26 mouse cellular contexts compared by ENCODE assay signal in genomic region chr9:115097340-115097739, GRCm38 (mm10).
A peak's percentile ranks its signal among the peaks of the same experiment; 100 is the strongest.
DNase-seq lines count a peak whose midpoint lies in the region; ATAC-seq and TF ChIP-seq lines count a peak whose summit lies in the region.
"Had no signal": no experiment of that assay in that cellular context is flagged by ENCODE, and none has a peak within 500 bp of the region (broad histone marks: within the 10 kb centered on the region; RNA-seq: fewer than 3 reads in every experiment).

No protein-coding gene starts in this region.

- H3K9ac ChIP-seq in midbrain, postnatal 0 days (replicated peaks; ENCODE audit: low read length, poor library complexity, severe bottlenecking), result no peak overlapping the region
- H3K9ac ChIP-seq in midbrain, embryonic 14.5 days (replicated peaks; ENCODE audit: low read length), result no peak overlapping the region
- no peak overlapping the region for H3K9ac ChIP-seq in heart, embryonic 12.5 days
- no peak overlapping the region for H3K9ac ChIP-seq in forebrain, embryonic 16.5 days (replicated peaks; ENCODE audit: low read depth, low read length)
- H3K9ac ChIP-seq: forebrain, embryonic 13.5 days; liver, embryonic 15.5 days; stomach, embryonic 15.5 days had no signal

- peak; percentile 17; the same call in 1 of the 2 replicates for TF ChIP-seq CTCF in layer of hippocampus, adult 2 months (conservative IDR thresholded peaks at IDR 0.05)
- peak; percentile 37 for TF ChIP-seq CTCF in midbrain, postnatal 0 days (IDR thresholded peaks at IDR 0.05)
- peak; percentile 24; the same call in 1 of the 2 replicates for TF ChIP-seq CTCF in small intestine, adult 2 months (IDR thresholded peaks at IDR 0.05; ENCODE audit: extremely low read depth, insufficient read length, insufficient replicate concordance, low read depth, low read length)

- H3K27me3 ChIP-seq in midbrain, postnatal 0 days (ENCODE audit: insufficient read depth, low read length), result no peaks in the 10 kb centered on the region
- H3K27me3 ChIP-seq in midbrain, embryonic 14.5 days (ENCODE audit: control insufficient read depth, insufficient read depth, low read length), result no peaks in the 10 kb centered on the region
- H3K27me3 ChIP-seq in small intestine, adult 2 months (ENCODE audit: control insufficient read depth, insufficient read depth, low read length), result no peaks in the 10 kb centered on the region
- no peaks in the 10 kb centered on the region for H3K27me3 ChIP-seq in heart, embryonic 12.5 days (replicated peaks)
- no peaks in the 10 kb centered on the region for H3K27me3 ChIP-seq in forebrain, embryonic 16.5 days (replicated peaks; ENCODE audit: control insufficient read depth, insufficient read depth, low read length)
- H3K27me3 ChIP-seq: forebrain, embryonic 13.5 days; Patski; stomach, embryonic 15.5 days had no signal

- 0 out of 2 replicates have a peak, but pooled peaks cover 4% of the 10 kb centered on the region for H3K9me3 ChIP-seq in midbrain, postnatal 0 days (ENCODE audit: low read length)
- no peaks in the 10 kb centered on the region for H3K9me3 ChIP-seq in midbrain, embryonic 14.5 days (ENCODE audit: control insufficient read depth, low read length)
- H3K9me3 ChIP-seq in heart, embryonic 12.5 days (replicated peaks), result no peaks in the 10 kb centered on the region
- peaks cover 4% of the 10 kb centered on the region for H3K9me3 ChIP-seq in forebrain, embryonic 16.5 days (ENCODE audit: control insufficient read depth, low read length)
- H3K9me3 ChIP-seq: liver, embryonic 15.5 days; stomach, embryonic 15.5 days had no signal

- 89% methylated on average over 4 of the region's 4 CpGs for WGBS in midbrain, postnatal 0 days
- 84% methylated on average over 4 of the region's 4 CpGs for WGBS in midbrain, embryonic 14.5 days
- 88% methylated on average over 4 of the region's 4 CpGs for WGBS in small intestine, adult 2 months
- WGBS in heart, embryonic 12.5 days, result 79% methylated on average over 4 of the region's 4 CpGs
- 90% methylated on average over 4 of the region's 4 CpGs for WGBS in forebrain, embryonic 16.5 days

- H3K4me2 ChIP-seq in midbrain, postnatal 0 days (ENCODE audit: low read depth, low read length, poor library complexity, severe bottlenecking), result no peak overlapping the region
- no peak overlapping the region for H3K4me2 ChIP-seq in midbrain, embryonic 14.5 days (ENCODE audit: low read length)
- H3K4me2 ChIP-seq in heart, embryonic 12.5 days, result no peak overlapping the region
- no peak overlapping the region for H3K4me2 ChIP-seq in forebrain, embryonic 16.5 days (ENCODE audit: low read length)
- H3K4me2 ChIP-seq: forebrain, embryonic 13.5 days; liver, embryonic 15.5 days had no signal

- no peak overlapping the region for H3K27ac ChIP-seq in layer of hippocampus, adult 2 months
- H3K27ac ChIP-seq in midbrain, postnatal 0 days (ENCODE audit: low read depth, low read length), result no peak overlapping the region
- H3K27ac ChIP-seq in midbrain, embryonic 14.5 days (replicated peaks; ENCODE audit: low read depth, low read length), result no peak overlapping the region
- H3K27ac ChIP-seq in small intestine, adult 2 months (ENCODE audit: insufficient read depth, low read depth, low read length), result no peak overlapping the region
- H3K27ac ChIP-seq in heart, embryonic 12.5 days (ENCODE audit: poor library complexity, severe bottlenecking), result no peak overlapping the region
- H3K27ac ChIP-seq in forebrain, embryonic 16.5 days (ENCODE audit: low read length), result no peak overlapping the region
- H3K27ac ChIP-seq: forebrain, embryonic 13.5 days; gastrocnemius, adult 2 months; hindbrain, embryonic 10.5 days; liver, embryonic 15.5 days; stomach, embryonic 15.5 days had no signal

- H3K36me3 ChIP-seq in midbrain, postnatal 0 days (ENCODE audit: insufficient read depth, low read length), result no peaks in the 10 kb centered on the region
- no peaks in the 10 kb centered on the region for H3K36me3 ChIP-seq in midbrain, embryonic 14.5 days (ENCODE audit: control insufficient read depth, insufficient read depth, low read length)
- no peaks in the 10 kb centered on the region for H3K36me3 ChIP-seq in small intestine, adult 2 months (ENCODE audit: control insufficient read depth, insufficient read depth, low read length)
- H3K36me3 ChIP-seq in heart, embryonic 12.5 days, result no peaks in the 10 kb centered on the region
- H3K36me3 ChIP-seq in forebrain, embryonic 16.5 days (ENCODE audit: control insufficient read depth, insufficient read depth), result no peaks in the 10 kb centered on the region
- H3K36me3 ChIP-seq: G1E; hindbrain, embryonic 10.5 days; liver, embryonic 15.5 days; stomach, embryonic 15.5 days had no signal

- H3K4me3 ChIP-seq in layer of hippocampus, adult 2 months, result no peak overlapping the region
- no peak overlapping the region for H3K4me3 ChIP-seq in midbrain, postnatal 0 days (ENCODE audit: low read depth, low read length)
- no peak overlapping the region for H3K4me3 ChIP-seq in midbrain, embryonic 14.5 days (replicated peaks; ENCODE audit: low read depth, low read length)
- H3K4me3 ChIP-seq in small intestine, adult 2 months (ENCODE audit: low read depth, low read length), result no peak overlapping the region
- no peak overlapping the region for H3K4me3 ChIP-seq in heart, embryonic 12.5 days
- H3K4me3 ChIP-seq in forebrain, embryonic 16.5 days (replicated peaks; ENCODE audit: low read length), result no peak overlapping the region
- H3K4me3 ChIP-seq: forebrain, embryonic 13.5 days; gastrocnemius, adult 2 months; hindbrain, embryonic 10.5 days; liver, embryonic 15.5 days; megakaryocyte, embryonic 14.5 days; stomach, embryonic 15.5 days had no signal

- no peak for ATAC-seq in midbrain, postnatal 0 days (ENCODE audit: low FRiP score)
- ATAC-seq in midbrain, embryonic 14.5 days (ENCODE audit: low FRiP score, low TSS enrichment), result no peak
- ATAC-seq in heart, embryonic 12.5 days (ENCODE audit: insufficient number of reproducible peaks, low FRiP score), result no peak
- ATAC-seq in forebrain, embryonic 16.5 days, result no peak
- ATAC-seq: activated CD4-positive, CD25-positive, alpha-beta regulatory T cell, adult 4 months; forebrain, embryonic 13.5 days; midbrain, embryonic 16.5 days; Patski had no signal

- TF ChIP-seq POLR2A in small intestine, adult 2 months (IDR thresholded peaks at IDR 0.05; ENCODE audit: low read depth, low read length), result no peak

- H3K4me1 ChIP-seq in midbrain, postnatal 0 days (ENCODE audit: insufficient read depth, low read length), result no peaks in the 10 kb centered on the region
- no peaks in the 10 kb centered on the region for H3K4me1 ChIP-seq in midbrain, embryonic 14.5 days (ENCODE audit: control insufficient read depth, insufficient read depth, low read length)
- H3K4me1 ChIP-seq in small intestine, adult 2 months (ENCODE audit: control insufficient read depth, insufficient read depth, insufficient read length, low read length), result peaks cover 3% of the 10 kb centered on the region; the same call in 1 of the 2 replicates
- H3K4me1 ChIP-seq in heart, embryonic 12.5 days (replicated peaks), result peaks cover 4% of the 10 kb centered on the region; the same call in 1 of the 2 replicates
- H3K4me1 ChIP-seq in forebrain, embryonic 16.5 days (replicated peaks; ENCODE audit: control insufficient read depth, insufficient read depth, low read length), result no peaks in the 10 kb centered on the region
- H3K4me1 ChIP-seq: forebrain, embryonic 13.5 days; hindbrain, embryonic 10.5 days; liver, embryonic 15.5 days; megakaryocyte, embryonic 14.5 days; stomach, embryonic 15.5 days had no signal

- no peak for DNase-seq in layer of hippocampus, adult 2 months (ENCODE audit: low spot score in 2 of 2)
- no peak for DNase-seq in layer of hippocampus, adult 11-12 months (ENCODE audit: low spot score)
- DNase-seq in midbrain, postnatal 0 days (ENCODE audit: low spot score), result no peak
- DNase-seq in midbrain, embryonic 14.5 days, result no peak
- peak; percentile 42 for DNase-seq in ES-CJ7 (ENCODE audit: low read depth, low spot score)
- DNase-seq: adrenal gland, adult 8-10 months; cerebellum, adult 8-10 months; cerebellum, postnatal 36 days; gastrocnemius, adult 2 months; kidney, adult 8-10 months; kidney, postnatal 14 days; lung, postnatal 14 days; right cerebral cortex, adult 18-20 months; right cerebral cortex, postnatal 4 days had no signal
